Mouse (Mus musculus) liver, adult 2 months (tissue): ENCODE measurements around the gene Nat9. TPM values are rescaled to one million over a fixed set of nuclear protein-coding genes. Genes with fewer than 3 reads are reported as not detected.

Source experiments
- DNase-seq: peaks from one replicate; pipeline ENCODE4 v3.0.0-alpha.2; 2011; ENCODE audit warnings: low read depth, low spot score; ENCODE audit errors: extremely low read depth
- H3K27ac ChIP-seq: fragments of 200-500 bp; replicated peaks from 2 replicates; pipeline ENCODE4 v1.5.1; 2012; ENCODE audit warnings: low read depth, mild to moderate bottlenecking, control low read depth, inconsistent platforms, low read length; ENCODE audit not compliant: insufficient read depth
- H3K27me3 ChIP-seq: fragments of 200-500 bp; 2 replicates; pipeline ENCODE4 v1.6.1; 2012; ENCODE audit warnings: mild to moderate bottlenecking, moderate library complexity, low read length, inconsistent platforms; ENCODE audit not compliant: control insufficient read depth, insufficient read depth
- H3K36me3 ChIP-seq: fragments of 200-500 bp; 2 replicates; pipeline ENCODE4 v1.6.1; 2012; ENCODE audit warnings: low read length, inconsistent platforms; ENCODE audit not compliant: control insufficient read depth, insufficient read depth
- H3K4me1 ChIP-seq: fragments of 200-500 bp; 2 replicates; pipeline ENCODE4 v1.6.1; 2011; ENCODE audit warnings: low read length; ENCODE audit not compliant: control insufficient read depth, insufficient read depth
- H3K4me3 ChIP-seq: fragments of 200-500 bp; 2 replicates; pipeline ENCODE4 v1.5.1; 2011; ENCODE audit warnings: low read depth, mild to moderate bottlenecking, control low read depth, low read length, moderate library complexity; ENCODE audit not compliant: insufficient read depth
- H3K79me2 ChIP-seq: fragments of 200-500 bp; 2 replicates; pipeline ENCODE4 v1.6.1; 2012; ENCODE audit warnings: inconsistent platforms, mild to moderate bottlenecking, low read length, moderate library complexity; ENCODE audit not compliant: control insufficient read depth, insufficient read depth
- H3K9ac ChIP-seq: fragments of 200-500 bp; 2 replicates; pipeline ENCODE4 v1.6.1; 2012; ENCODE audit warnings: low read depth, mild to moderate bottlenecking, control low read depth, inconsistent platforms, low read length
- CTCF ChIP-seq: fragments of 200-500 bp; IDR thresholded peaks from 2 replicates; pipeline ENCODE4 v1.5.1; 2011; ENCODE audit warnings: low read depth, low read length, control low read depth
- POLR2A ChIP-seq: fragments of 200-500 bp; IDR thresholded peaks from 2 replicates; pipeline ENCODE4 v1.6.1; 2011; ENCODE audit warnings: low read length, control low read depth; ENCODE audit not compliant: insufficient read depth; ENCODE audit errors: extremely low read depth
- WGBS: fragments of 180-500 bp; shearing (Covaris S2); methylation state at CpG from one replicate; pipeline ENCODE4 v1.1.7; 2018; 5-methylcytosine and 5-hydroxymethylcytosine counted together
- polyA plus RNA-seq: library from polyadenylated mRNA; depleted of rRNA; stranded (reverse); fragments of >200 nt; gene quantifications from 2 replicates; pipeline ENCODE4 v1.2.3, GENCODE M21; 2012
- total RNA-seq: library from RNA; depleted of rRNA; stranded (reverse); fragments of >200 nt; gene quantifications from 2 replicates; pipeline ENCODE4 v1.2.3, GENCODE M21; 2014

Nat9 gene
- total and polyA plus RNA-seq, 2 experiments: 28.7 to 43.7 TPM

DNA sequence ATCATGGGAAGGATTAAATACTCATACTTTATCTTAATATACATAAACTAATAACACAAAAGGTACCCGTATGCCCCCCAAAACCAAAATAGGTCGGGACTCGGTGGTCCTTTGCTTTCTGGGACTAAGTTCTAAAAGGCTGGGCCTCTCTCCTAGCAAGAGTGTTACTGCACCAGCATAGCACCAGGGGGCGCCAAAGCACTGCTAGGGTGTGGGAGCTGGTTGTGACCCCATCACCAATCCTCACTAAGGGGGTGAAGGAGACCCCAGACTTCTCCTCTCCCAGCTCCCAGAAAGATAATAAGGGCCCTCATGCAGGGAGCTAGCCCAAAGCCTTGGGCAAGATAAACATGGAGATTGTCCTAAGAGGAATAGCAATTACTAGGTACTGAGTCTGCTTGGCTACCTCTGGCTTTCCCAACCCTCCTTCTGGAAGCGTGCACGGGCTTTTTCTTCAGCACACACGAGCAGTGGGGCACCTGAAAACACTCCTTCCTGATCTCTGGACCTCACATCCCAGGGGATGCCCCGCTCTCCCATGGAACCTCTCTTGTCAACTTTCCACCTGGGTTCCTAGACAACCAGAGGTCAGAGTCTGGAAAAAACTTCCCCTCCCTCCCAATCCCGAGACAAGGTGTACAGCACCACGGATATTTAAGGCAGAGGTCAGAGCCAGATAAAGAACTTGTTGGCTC lies 26.6 kb downstream of the Nat9 start:
- Histone ChIP-seq H3K4me3 (no peak overlapping the region), H3K27me3 (no peaks in the 10 kb centered on the region), H3K79me2 (peaks cover 19% of the 10 kb centered on the region), H3K9ac (no peak overlapping the region), H3K27ac (peak overlapping the region; percentile 8; the same call in 1 of the 2 replicates), H3K4me1 (peaks cover 15% of the 10 kb centered on the region), H3K36me3 (no peaks in the 10 kb centered on the region)
- WGBS: 9% methylated on average over 10 of the region's 10 CpGs
- DNase-seq: peak; percentile 43
- TF ChIP-seq CTCF (peak; percentile 97), POLR2A (no peak)

DNA sequence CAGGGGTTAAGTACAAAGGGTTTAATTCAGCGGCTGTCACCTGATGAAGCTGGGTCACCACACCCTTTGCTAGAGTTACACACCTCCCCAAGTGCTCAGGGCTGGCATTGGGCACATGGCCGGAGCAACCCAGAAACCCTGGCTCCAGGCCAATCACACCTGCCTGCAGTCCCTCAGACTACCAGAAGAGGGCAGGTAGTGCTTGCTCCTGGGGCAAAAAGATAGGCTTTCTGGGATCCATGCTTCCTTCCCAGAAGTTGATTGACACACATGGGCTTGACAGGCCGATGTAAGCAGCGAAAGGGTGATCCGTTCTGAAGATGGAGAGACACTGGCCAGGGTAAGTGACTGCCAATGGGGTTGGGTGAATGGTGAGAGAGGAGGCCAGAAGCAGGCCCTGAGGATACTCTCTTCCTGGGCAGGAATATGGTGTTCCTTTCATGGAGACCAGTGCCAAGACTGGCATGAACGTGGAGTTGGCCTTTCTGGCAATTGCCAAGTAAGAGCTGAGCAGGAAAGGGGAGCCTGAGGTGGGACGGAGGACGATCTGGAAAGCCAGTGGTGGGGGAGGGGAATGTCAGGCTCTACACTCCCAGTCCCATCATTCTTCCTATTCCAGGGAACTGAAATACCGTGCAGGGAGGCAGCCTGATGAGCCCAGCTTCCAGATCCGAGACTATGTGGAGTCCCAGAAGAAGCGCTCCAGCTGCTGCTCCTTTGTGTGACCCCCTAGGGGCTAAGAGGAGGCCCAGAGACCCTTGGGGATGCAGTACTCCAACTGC lies 27.5 kb downstream of the Nat9 start:
- Histone ChIP-seq H3K27ac (no peak overlapping the region), H3K27me3 (no peaks in the 10 kb centered on the region), H3K9ac (no peak overlapping the region), H3K36me3 (no peaks in the 10 kb centered on the region), H3K4me3 (no peak overlapping the region), H3K79me2 (peaks cover 13% of the 10 kb centered on the region), H3K4me1 (peaks cover 12% of the 10 kb centered on the region)
- DNase-seq: peak; percentile 76
- TF ChIP-seq POLR2A (no peak), CTCF (peak; percentile 91)
- WGBS: 32% methylated on average over 11 of the region's 11 CpGs

DNA sequence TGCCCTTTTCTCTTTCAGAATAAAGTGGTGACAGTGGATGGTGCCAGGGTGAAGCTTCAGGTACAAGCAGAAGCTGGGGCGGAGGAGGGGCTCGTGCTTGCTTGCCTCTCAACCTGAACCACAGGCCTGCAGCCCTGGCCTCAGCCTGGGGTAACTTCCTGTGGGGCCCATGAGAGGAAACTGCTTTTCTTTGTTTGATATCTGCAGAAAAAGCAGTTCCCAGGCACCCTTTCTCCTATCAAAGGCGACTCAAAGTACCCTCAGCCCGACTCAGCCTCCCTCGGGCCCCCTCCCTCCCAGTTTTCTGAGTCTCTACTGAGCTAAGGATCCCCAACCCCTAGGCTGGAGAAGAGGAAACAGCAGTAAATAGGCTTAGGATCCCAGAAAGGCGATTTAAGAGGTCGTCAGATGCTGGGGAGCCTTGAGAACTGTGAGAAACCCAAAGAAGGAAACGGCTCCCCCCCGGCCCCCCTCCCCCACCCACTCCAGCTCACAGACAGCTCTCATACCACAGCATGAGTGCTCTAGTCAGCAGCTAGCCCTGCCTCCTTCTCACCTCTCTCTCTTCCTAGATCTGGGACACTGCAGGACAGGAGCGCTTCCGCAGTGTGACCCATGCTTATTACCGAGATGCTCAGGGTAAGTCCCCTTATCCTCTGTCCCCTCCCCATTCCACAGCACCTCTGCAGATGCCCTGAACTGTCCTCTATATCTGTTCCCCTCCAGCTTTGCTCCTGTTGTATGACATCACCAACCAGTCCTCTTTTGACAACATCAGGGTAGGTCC lies 29.5 kb downstream of the Nat9 start:
- DNase-seq: no peak
- H3K4me3 ChIP-seq: no peak overlapping the region
- no peaks in the 10 kb centered on the region for H3K36me3 ChIP-seq
- 50% methylated on average over 12 of the region's 12 CpGs for WGBS
- no peak overlapping the region for H3K9ac ChIP-seq
- H3K27ac ChIP-seq: no peak overlapping the region
- no peaks in the 10 kb centered on the region for H3K27me3 ChIP-seq
- H3K79me2 ChIP-seq: no peaks in the 10 kb centered on the region
- peaks cover 15% of the 10 kb centered on the region for H3K4me1 ChIP-seq
- no peak for TF ChIP-seq POLR2A

DNA sequence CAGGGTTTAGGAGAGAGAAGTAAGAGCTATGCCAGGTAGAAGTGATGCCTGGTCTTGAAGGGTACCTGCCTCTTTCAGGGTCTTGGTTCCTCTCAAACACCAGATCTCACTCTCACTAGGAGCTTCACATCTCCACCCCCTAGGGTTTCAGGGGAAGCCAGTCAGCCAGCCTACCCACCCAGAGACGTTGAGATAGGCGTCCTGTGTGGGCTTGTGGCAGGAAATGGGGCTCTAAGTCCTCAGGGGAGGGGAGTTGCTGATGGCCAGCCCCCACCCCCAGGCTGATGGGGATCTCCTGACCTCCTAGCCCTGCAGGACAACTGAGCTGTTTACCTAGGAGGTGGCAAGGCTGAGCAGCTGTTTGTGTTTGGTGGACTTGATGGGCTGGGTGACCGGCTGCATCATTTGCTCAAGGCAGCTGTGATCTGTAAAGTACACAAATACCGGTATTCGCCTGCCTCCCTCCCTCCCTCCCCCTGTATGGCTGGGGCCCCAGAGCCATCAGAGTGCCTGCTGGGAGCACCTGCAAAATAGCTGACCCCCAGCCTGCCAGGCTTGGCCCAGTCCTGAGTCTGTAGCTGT lies 32.5 kb downstream of the Nat9 start:
- 10% methylated on average over 5 of the region's 5 CpGs for WGBS
- no peaks in the 10 kb centered on the region for H3K79me2 ChIP-seq
- H3K4me1 ChIP-seq: peaks cover 3% of the 10 kb centered on the region; the same call in 1 of the 2 replicates
- H3K4me3 ChIP-seq: no peak overlapping the region
- no peak overlapping the region for H3K9ac ChIP-seq
- TF ChIP-seq POLR2A (no peak), CTCF (no peak)
- H3K27me3 ChIP-seq: no peaks in the 10 kb centered on the region; the same call in 1 of the 2 replicates
- no peak for DNase-seq
- no peak overlapping the region for H3K27ac ChIP-seq
- no peaks in the 10 kb centered on the region for H3K36me3 ChIP-seq

DNA sequence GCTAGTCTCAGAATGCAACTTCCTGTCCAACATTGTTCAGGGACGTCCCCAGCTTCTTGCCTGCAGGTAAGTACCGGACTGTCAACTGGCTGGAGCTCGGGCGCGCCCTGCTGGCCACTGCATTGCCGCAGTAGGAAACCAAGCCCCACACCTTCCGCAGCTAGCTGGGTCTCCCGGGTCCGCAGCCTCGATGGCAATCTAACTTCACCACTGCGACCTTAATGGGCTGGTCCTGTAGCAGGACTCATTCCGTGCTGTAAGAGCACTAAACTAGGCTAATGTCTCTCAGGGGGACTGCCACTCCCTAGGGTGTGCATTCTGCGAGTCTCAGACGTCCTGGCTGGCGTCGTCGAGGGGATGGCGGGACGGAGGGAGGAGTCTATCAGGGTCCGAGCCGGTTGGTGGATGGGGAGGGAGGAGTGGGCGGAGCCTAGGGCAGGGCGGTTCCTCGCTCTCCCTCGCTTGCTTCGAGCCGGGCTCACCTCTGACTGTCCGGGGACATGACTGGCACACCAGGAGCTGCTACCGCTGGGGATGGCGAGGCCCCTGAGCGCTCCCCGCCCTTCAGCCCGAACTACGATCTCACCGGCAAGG lies 33.9 kb downstream of the Nat9 start:
- peak; percentile 42 for DNase-seq
- H3K79me2 ChIP-seq: no peaks in the 10 kb centered on the region
- H3K4me3 ChIP-seq: peak overlapping the region; percentile 34
- no peak overlapping the region for H3K27ac ChIP-seq
- peaks cover 2% of the 10 kb centered on the region; the same call in 1 of the 2 replicates for H3K27me3 ChIP-seq
- WGBS: under 1% methylated on average over 35 of the region's 35 CpGs
- H3K36me3 ChIP-seq: no peaks in the 10 kb centered on the region
- H3K4me1 ChIP-seq: peaks cover 3% of the 10 kb centered on the region; the same call in 1 of the 2 replicates
- H3K9ac ChIP-seq: peak overlapping the region; percentile 38
- TF ChIP-seq POLR2A: no peak
- TF ChIP-seq CTCF: peak; percentile 92
